Comparison of ENCODE assay signal across 8 mouse cellular contexts in the genomic region with DNA sequence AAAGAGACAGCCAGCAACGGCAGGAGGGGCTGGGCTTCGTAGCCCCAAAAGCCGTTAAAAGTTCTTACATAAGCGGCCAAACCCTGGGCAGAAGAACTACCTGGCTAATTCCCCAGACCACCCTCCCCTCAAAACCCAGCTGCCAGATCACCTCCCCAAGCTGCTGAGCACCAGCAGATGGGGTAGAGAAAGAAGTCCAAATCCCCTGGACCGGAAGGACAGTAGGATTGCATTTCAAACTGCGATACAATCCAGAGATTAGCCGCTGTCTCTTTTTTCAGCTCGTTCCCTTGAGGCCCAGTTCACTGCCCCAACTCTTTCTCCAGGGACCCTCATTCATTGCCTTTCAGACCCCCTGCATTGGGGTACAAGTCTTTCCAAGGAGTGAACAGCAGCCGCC. TPM values are rescaled to one million over a fixed set of nuclear protein-coding genes. Genes with fewer than 3 reads are reported as not detected.
DNase-seq lines count a peak whose midpoint lies in the region; ATAC-seq and TF ChIP-seq lines count a peak whose summit lies in the region.

No protein-coding gene starts in this region.

- no peaks in the 10 kb centered on the region for H3K27me3 ChIP-seq in heart, embryonic 16.5 days (ENCODE audit: control insufficient read depth, insufficient read depth, low read length)
- no peaks in the 10 kb centered on the region for H3K27me3 ChIP-seq in MEL (ENCODE audit: control insufficient read depth in 1 of 2, insufficient read depth in 2 of 2, low read length in 2 of 2)
- H3K27me3 ChIP-seq in hindbrain, embryonic 10.5 days (ENCODE audit: insufficient read depth, poor library complexity, severe bottlenecking): peaks cover 51% of the 10 kb centered on the region
- H3K27me3 ChIP-seq in midbrain, embryonic 11.5 days (ENCODE audit: control insufficient read depth, insufficient read depth, low read length): peaks cover 10% of the 10 kb centered on the region

- no peak for ATAC-seq in heart, embryonic 16.5 days (replicated peaks; ENCODE audit: extremely low read depth, insufficient read depth, low FRiP score)
- ATAC-seq in midbrain, embryonic 11.5 days (ENCODE audit: low FRiP score): no peak
- ATAC-seq in erythroid progenitor cell, adult 5-6 weeks (replicated peaks; ENCODE audit: low FRiP score, poor library complexity, severe bottlenecking): no peak

- TF ChIP-seq POLR2A in MEL (IDR thresholded peaks at IDR 0.05; ENCODE audit: control insufficient read depth in 1 of 2, insufficient read depth in 1 of 2, low read depth in 1 of 2, low read length in 2 of 2, poor library complexity in 1 of 2): no peak

- peak overlapping the region; percentile 41; the same call in 1 of the 2 replicates for H3K27ac ChIP-seq in heart, embryonic 16.5 days (ENCODE audit: low read length)
- H3K27ac ChIP-seq in MEL (ENCODE audit: control insufficient read depth, low read depth, low read length): peak overlapping the region; percentile 18
- H3K27ac ChIP-seq in hindbrain, embryonic 10.5 days: 0 out of 2 replicates have a peak overlapping the region, but pooled peaks have one; percentile 79
- no peak overlapping the region for H3K27ac ChIP-seq in midbrain, embryonic 11.5 days (ENCODE audit: low read depth, low read length)

- H3K4me2 ChIP-seq in heart, embryonic 16.5 days (ENCODE audit: low read depth, low read length): peak overlapping the region; percentile 98
- peak overlapping the region; percentile 98 for H3K4me2 ChIP-seq in midbrain, embryonic 11.5 days

- no peak for TF ChIP-seq RAD21 in MEL (IDR thresholded peaks at IDR 0.05; ENCODE audit: low read depth, low read length)

- DNase-seq in heart, postnatal 25 days (ENCODE audit: low spot score): no peak
- no peak for DNase-seq in MEL (ENCODE audit: low read depth, low spot score)
- no peak for DNase-seq in hindbrain, embryonic 10.5 days (ENCODE audit: low spot score)
- DNase-seq in midbrain, embryonic 11.5 days (ENCODE audit: low spot score, missing footprints): peak; percentile 92
- no peak for DNase-seq in urinary bladder, postnatal 10 days (ENCODE audit: low spot score)
- DNase-seq in cerebellum, adult 8-10 months: no peak

- no peaks in the 10 kb centered on the region for H3K9me3 ChIP-seq in heart, embryonic 16.5 days (replicated peaks; ENCODE audit: control insufficient read depth, low read length)
- no peaks in the 10 kb centered on the region for H3K9me3 ChIP-seq in MEL (replicated peaks; ENCODE audit: insufficient read depth, low read length)
- no peaks in the 10 kb centered on the region for H3K9me3 ChIP-seq in hindbrain, embryonic 10.5 days
- no peaks in the 10 kb centered on the region for H3K9me3 ChIP-seq in midbrain, embryonic 11.5 days (ENCODE audit: control insufficient read depth, low read length)

- TF ChIP-seq EP300 in MEL (IDR thresholded peaks at IDR 0.05; ENCODE audit: low read depth in 1 of 2, low read length in 2 of 2): no peak

- peak overlapping the region; percentile 83 for H3K9ac ChIP-seq in heart, embryonic 16.5 days (ENCODE audit: low read length)
- peak overlapping the region; percentile 84 for H3K9ac ChIP-seq in MEL (ENCODE audit: control insufficient read depth, low read depth, low read length, poor library complexity, severe bottlenecking)
- H3K9ac ChIP-seq in midbrain, embryonic 11.5 days (ENCODE audit: low read length): peak overlapping the region; percentile 74

- no peaks in the 10 kb centered on the region; the same call in 1 of the 2 replicates for H3K79me2 ChIP-seq in MEL (ENCODE audit: control insufficient read depth, insufficient read depth, low read length, poor library complexity)

- H3K4me3 ChIP-seq in heart, embryonic 16.5 days (ENCODE audit: low read length): peak overlapping the region; percentile 78
- H3K4me3 ChIP-seq in MEL (ENCODE audit: control insufficient read depth in 1 of 2, insufficient read depth in 1 of 2, low read depth in 2 of 2, low read length in 2 of 2): peak overlapping the region; percentile 68 to 90
- peak overlapping the region; percentile 71 for H3K4me3 ChIP-seq in hindbrain, embryonic 10.5 days
- peak overlapping the region; percentile 62 for H3K4me3 ChIP-seq in midbrain, embryonic 11.5 days (ENCODE audit: low read depth, low read length)

- intact Hi-C loops in heart, postnatal 25 days (cut with DNase I): no loop called here

- WGBS in heart, embryonic 16.5 days: 22% methylated on average over 9 of the region's 9 CpGs
- 11% methylated on average over 9 of the region's 9 CpGs for WGBS in hindbrain, embryonic 10.5 days
- WGBS in midbrain, embryonic 11.5 days: 3% methylated on average over 9 of the region's 9 CpGs

- peaks cover 19% of the 10 kb centered on the region for H3K4me1 ChIP-seq in heart, embryonic 16.5 days (ENCODE audit: control insufficient read depth, insufficient read depth, low read length)
- H3K4me1 ChIP-seq in MEL (ENCODE audit: control insufficient read depth in 1 of 2, insufficient read depth in 2 of 2, low read length in 2 of 2): peaks cover 5 to 27% of the 10 kb centered on the region in 2 experiments
- peaks cover 59% of the 10 kb centered on the region for H3K4me1 ChIP-seq in hindbrain, embryonic 10.5 days (replicated peaks)
- H3K4me1 ChIP-seq in midbrain, embryonic 11.5 days (ENCODE audit: control insufficient read depth, insufficient read depth, low read length): peaks cover 31% of the 10 kb centered on the region

- TF ChIP-seq CTCF in MEL (IDR thresholded peaks at IDR 0.05 in 2 of 3, conservative IDR thresholded peaks at IDR 0.05 in 1 of 3; ENCODE audit: control insufficient read depth in 1 of 3, insufficient read depth in 1 of 3, low read depth in 2 of 3, low read length in 3 of 3, poor library complexity in 1 of 3, severe bottlenecking in 1 of 3): no peak

- H3K36me3 ChIP-seq in heart, embryonic 16.5 days (ENCODE audit: control insufficient read depth, insufficient read depth): no peaks in the 10 kb centered on the region
- peaks cover 0 to 8% of the 10 kb centered on the region in 2 experiments; a peak in 2 of 4 replicates for H3K36me3 ChIP-seq in MEL (ENCODE audit: control insufficient read depth in 1 of 2, insufficient read depth in 2 of 2, low read length in 2 of 2)
- H3K36me3 ChIP-seq in hindbrain, embryonic 10.5 days: no peaks in the 10 kb centered on the region
- no peaks in the 10 kb centered on the region for H3K36me3 ChIP-seq in midbrain, embryonic 11.5 days (ENCODE audit: control insufficient read depth, insufficient read depth, low read length)

TF ChIP-seq in MEL, 35 proteins besides CTCF, POLR2A, EP300 and RAD21 (continues in another document):
- no peak for TF ChIP-seq E2F4 (IDR thresholded peaks at IDR 0.05; ENCODE audit: borderline replicate concordance, low read depth, low read length)
- TF ChIP-seq POLR2AphosphoS2 (IDR thresholded peaks at IDR 0.05; ENCODE audit: low read length): no peak
- no peak for TF ChIP-seq ZNF384 (IDR thresholded peaks at IDR 0.05; ENCODE audit: low read depth, low read length)

RNA-seq across cellular contexts. Expression of a gene that starts 1.0 kb away (rescaled TPM):
- 42.7 and 48.4 TPM in 2 replicates for polyA plus RNA-seq in heart, embryonic 16.5 days (2015; fragmentation: Nextera tagmentation; extraction: Ambion mirVana)
- total RNA-seq in heart, postnatal 25 days (2021): 10 to 100 TPM; 22.7 to 23.0 TPM
- total RNA-seq in MEL (2012; rRNA removed): 15.3 and 17.2 TPM in 2 replicates
- 10 to 100 TPM in 1 of 2 experiments, not detected in 1; 55.1 TPM for polyA plus RNA-seq in MEL (2012; ENCODE audit: insufficient read depth in 1 of 2, insufficient read length in 2 of 2, low read depth in 1 of 2, low replicate concordance in 2 of 2, missing spikeins in 1 of 2)
- 40.5 and 48.4 TPM in 2 replicates for polyA plus RNA-seq in hindbrain, embryonic 10.5 days (2016; fragmentation: Nextera tagmentation; extraction: Ambion mirVana)
- polyA plus RNA-seq in midbrain, embryonic 11.5 days (2014; fragmentation: Nextera tagmentation; extraction: Ambion mirVana): 36.9 and 42.0 TPM in 2 replicates
- 4.2 and 20.9 TPM in 2 replicates for total RNA-seq in erythroid progenitor cell, adult 5-6 weeks (2015; ENCODE audit: low replicate concordance)
- total RNA-seq in erythroid progenitor cell, adult 5-6 weeks (2017; ENCODE audit: low replicate concordance): 2.9 and 11.0 TPM in 2 replicates

RNA-seq across cellular contexts. Expression of a gene that starts 35.8 kb away (rescaled TPM):
- polyA plus RNA-seq in heart, embryonic 16.5 days (2015; fragmentation: Nextera tagmentation; extraction: Ambion mirVana): 1.1 and 1.2 TPM in 2 replicates
- 1 to 10 TPM; 3.1 to 3.6 TPM for total RNA-seq in heart, postnatal 25 days (2021)
- not detected in 2 replicates for total RNA-seq in MEL (2012; rRNA removed)
- polyA plus RNA-seq in MEL (2012; ENCODE audit: insufficient read depth in 1 of 2, insufficient read length in 2 of 2, low read depth in 1 of 2, low replicate concordance in 2 of 2, missing spikeins in 1 of 2): under 1 TPM in 1 of 2 experiments, not detected in 1; 0.17 TPM
- polyA plus RNA-seq in hindbrain, embryonic 10.5 days (2016; fragmentation: Nextera tagmentation; extraction: Ambion mirVana): 1.1 and 1.6 TPM in 2 replicates
- 0.53 and 0.58 TPM in 2 replicates for polyA plus RNA-seq in midbrain, embryonic 11.5 days (2014; fragmentation: Nextera tagmentation; extraction: Ambion mirVana)
- total RNA-seq in erythroid progenitor cell, adult 5-6 weeks (2015; ENCODE audit: low replicate concordance): not detected in 2 replicates
- total RNA-seq in erythroid progenitor cell, adult 5-6 weeks (2017; ENCODE audit: low replicate concordance): not detected in 2 replicates

RNA-seq across cellular contexts. Expression of a gene that starts 50.4 kb away (rescaled TPM):
- polyA plus RNA-seq in heart, embryonic 16.5 days (2015; fragmentation: Nextera tagmentation; extraction: Ambion mirVana): 23.5 and 26.1 TPM in 2 replicates
- 10 to 100 TPM; 18.3 to 18.4 TPM for total RNA-seq in heart, postnatal 25 days (2021)
- total RNA-seq in MEL (2012; rRNA removed): 48.2 and 50.1 TPM in 2 replicates
- 100 to 1,000 TPM in 1 of 2 experiments, 10 to 100 TPM in 1; 91.2 to 312 TPM for polyA plus RNA-seq in MEL (2012; ENCODE audit: insufficient read depth in 1 of 2, insufficient read length in 2 of 2, low read depth in 1 of 2, low replicate concordance in 2 of 2, missing spikeins in 1 of 2)
- 39.3 and 48.9 TPM in 2 replicates for polyA plus RNA-seq in hindbrain, embryonic 10.5 days (2016; fragmentation: Nextera tagmentation; extraction: Ambion mirVana)
- 60.5 and 64.4 TPM in 2 replicates for polyA plus RNA-seq in midbrain, embryonic 11.5 days (2014; fragmentation: Nextera tagmentation; extraction: Ambion mirVana)
- 16.9 and 17.6 TPM in 2 replicates for total RNA-seq in erythroid progenitor cell, adult 5-6 weeks (2015; ENCODE audit: low replicate concordance)
- 12.3 and 12.9 TPM in 2 replicates for total RNA-seq in erythroid progenitor cell, adult 5-6 weeks (2017; ENCODE audit: low replicate concordance)

RNA-seq across cellular contexts. Expression of a gene that starts 57.1 kb away (rescaled TPM):
- polyA plus RNA-seq in heart, embryonic 16.5 days (2015; fragmentation: Nextera tagmentation; extraction: Ambion mirVana): 23.4 and 25.4 TPM in 2 replicates
- total RNA-seq in heart, postnatal 25 days (2021): 1 to 10 TPM; 5.8 to 6.6 TPM
- 15.6 and 18.1 TPM in 2 replicates for total RNA-seq in MEL (2012; rRNA removed)
- 10 to 100 TPM in 1 of 2 experiments, not detected in 1; 17.0 TPM for polyA plus RNA-seq in MEL (2012; ENCODE audit: insufficient read depth in 1 of 2, insufficient read length in 2 of 2, low read depth in 1 of 2, low replicate concordance in 2 of 2, missing spikeins in 1 of 2)
- 35.9 and 38.0 TPM in 2 replicates for polyA plus RNA-seq in hindbrain, embryonic 10.5 days (2016; fragmentation: Nextera tagmentation; extraction: Ambion mirVana)
- 30.1 and 30.5 TPM in 2 replicates for polyA plus RNA-seq in midbrain, embryonic 11.5 days (2014; fragmentation: Nextera tagmentation; extraction: Ambion mirVana)
- 1.7 and 2.2 TPM in 2 replicates for total RNA-seq in erythroid progenitor cell, adult 5-6 weeks (2015; ENCODE audit: low replicate concordance)
- 0.90 and 6.9 TPM in 2 replicates for total RNA-seq in erythroid progenitor cell, adult 5-6 weeks (2017; ENCODE audit: low replicate concordance)
